18 mouse cellular contexts compared by ENCODE assay signal in the genomic region with DNA sequence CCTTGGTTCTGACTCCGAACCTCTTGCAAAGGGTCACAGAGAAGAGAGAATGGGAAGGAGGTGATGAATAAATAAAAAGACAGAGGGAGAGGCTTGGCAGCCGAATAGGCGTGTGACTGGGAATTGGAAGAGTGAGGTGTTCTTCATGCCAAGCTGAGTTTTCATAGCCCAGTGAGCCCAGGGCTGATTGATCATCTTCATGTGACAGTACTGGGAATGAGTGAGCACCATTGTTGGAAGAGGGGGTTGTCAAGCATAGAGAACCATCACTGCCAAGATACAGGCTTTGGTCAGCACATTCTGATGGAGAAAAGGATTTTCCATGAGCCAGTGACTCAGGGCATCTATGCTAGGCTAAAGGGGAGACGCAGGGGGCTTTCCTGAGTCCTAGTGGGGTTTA.
DNase-seq lines count a peak whose midpoint lies in the region; ATAC-seq and TF ChIP-seq lines count a peak whose summit lies in the region.
"Had no signal": no experiment of that assay in that cellular context is flagged by ENCODE, and none has a peak within 500 bp of the region (broad histone marks: within the 10 kb centered on the region; RNA-seq: fewer than 3 reads in every experiment).

No protein-coding gene starts in this region.

- H3K4me1 ChIP-seq in midbrain, postnatal 0 days (ENCODE audit: insufficient read depth, low read length) = no peaks in the 10 kb centered on the region
- H3K4me1 ChIP-seq in midbrain, embryonic 14.5 days (ENCODE audit: control insufficient read depth, insufficient read depth, low read length) = no peaks in the 10 kb centered on the region
- H3K4me1 ChIP-seq: forebrain, embryonic 15.5 days; limb, embryonic 13.5 days; liver, embryonic 15.5 days; midbrain, embryonic 12.5 days had no signal

- ATAC-seq in midbrain, postnatal 0 days (ENCODE audit: low FRiP score) = no peak
- ATAC-seq in midbrain, embryonic 14.5 days (ENCODE audit: low FRiP score, low TSS enrichment) = no peak
- ATAC-seq: forebrain, embryonic 15.5 days; intestine, postnatal 0 days had no signal

- peak; percentile 66 to 74 for DNase-seq in cerebellum, postnatal 14 days
- no peak for DNase-seq in cerebellum, postnatal 25 days
- peak; percentile 10 for DNase-seq in layer of hippocampus, adult 11-12 months (ENCODE audit: low spot score)
- DNase-seq in layer of hippocampus, adult 9-10 months (ENCODE audit: low spot score) = no peak
- DNase-seq in midbrain, postnatal 0 days (ENCODE audit: low spot score) = peak; percentile 56
- no peak for DNase-seq in midbrain, embryonic 14.5 days
- peak; percentile 36 for DNase-seq in skeletal muscle tissue, adult 2 months (ENCODE audit: low read depth, low spot score)
- DNase-seq: adrenal gland, postnatal 36 days; B cell, adult 2 months; gastrocnemius, postnatal 36 days; right cerebral cortex, postnatal 25 days; thymus, adult 2 months had no signal

- H3K9me3 ChIP-seq in midbrain, postnatal 0 days (ENCODE audit: low read length) = no peaks in the 10 kb centered on the region
- H3K9me3 ChIP-seq in midbrain, embryonic 14.5 days (ENCODE audit: control insufficient read depth, low read length) = no peaks in the 10 kb centered on the region
- H3K9me3 ChIP-seq: forebrain, embryonic 15.5 days; limb, embryonic 13.5 days; liver, embryonic 15.5 days; midbrain, embryonic 12.5 days; neural tube, embryonic 13.5 days had no signal

- H3K4me3 ChIP-seq in midbrain, postnatal 0 days (ENCODE audit: low read depth, low read length) = no peak overlapping the region
- H3K4me3 ChIP-seq in midbrain, embryonic 14.5 days (replicated peaks; ENCODE audit: low read depth, low read length) = no peak overlapping the region
- H3K4me3 ChIP-seq: forebrain, embryonic 15.5 days; limb, embryonic 13.5 days; liver, embryonic 15.5 days; midbrain, embryonic 12.5 days; neural tube, embryonic 13.5 days had no signal

- TF ChIP-seq CTCF in midbrain, postnatal 0 days (IDR thresholded peaks at IDR 0.05) = no peak

- no peak overlapping the region for H3K9ac ChIP-seq in midbrain, postnatal 0 days (replicated peaks; ENCODE audit: low read length, poor library complexity, severe bottlenecking)
- H3K9ac ChIP-seq in midbrain, embryonic 14.5 days (replicated peaks; ENCODE audit: low read length) = no peak overlapping the region
- H3K9ac ChIP-seq: forebrain, embryonic 15.5 days; limb, embryonic 13.5 days; liver, embryonic 15.5 days; midbrain, embryonic 12.5 days; neural tube, embryonic 13.5 days had no signal

- 79% methylated on average over 4 of the region's 4 CpGs for WGBS in midbrain, postnatal 0 days
- WGBS in midbrain, embryonic 14.5 days = 78% methylated on average over 4 of the region's 4 CpGs

- no peak overlapping the region for H3K4me2 ChIP-seq in midbrain, postnatal 0 days (ENCODE audit: low read depth, low read length, poor library complexity, severe bottlenecking)
- H3K4me2 ChIP-seq in midbrain, embryonic 14.5 days (ENCODE audit: low read length) = no peak overlapping the region
- H3K4me2 ChIP-seq: forebrain, embryonic 15.5 days; limb, embryonic 13.5 days; liver, embryonic 15.5 days; midbrain, embryonic 12.5 days; neural tube, embryonic 13.5 days had no signal

- no peak overlapping the region for H3K27ac ChIP-seq in midbrain, postnatal 0 days (ENCODE audit: low read depth, low read length)
- no peak overlapping the region for H3K27ac ChIP-seq in midbrain, embryonic 14.5 days (replicated peaks; ENCODE audit: low read depth, low read length)
- H3K27ac ChIP-seq: forebrain, embryonic 15.5 days; limb, embryonic 13.5 days; liver, embryonic 15.5 days; midbrain, embryonic 12.5 days; neural tube, embryonic 13.5 days had no signal

- no peaks in the 10 kb centered on the region for H3K27me3 ChIP-seq in midbrain, postnatal 0 days (ENCODE audit: insufficient read depth, low read length)
- H3K27me3 ChIP-seq in midbrain, embryonic 14.5 days (ENCODE audit: control insufficient read depth, insufficient read depth, low read length) = no peaks in the 10 kb centered on the region
- H3K27me3 ChIP-seq: forebrain, embryonic 15.5 days; limb, embryonic 13.5 days; liver, embryonic 15.5 days; midbrain, embryonic 12.5 days; neural tube, embryonic 13.5 days had no signal

- no peaks in the 10 kb centered on the region for H3K36me3 ChIP-seq in midbrain, postnatal 0 days (ENCODE audit: insufficient read depth, low read length)
- H3K36me3 ChIP-seq in midbrain, embryonic 14.5 days (ENCODE audit: control insufficient read depth, insufficient read depth, low read length) = no peaks in the 10 kb centered on the region
- H3K36me3 ChIP-seq: forebrain, embryonic 15.5 days; limb, embryonic 13.5 days; liver, embryonic 15.5 days; midbrain, embryonic 12.5 days; neural tube, embryonic 13.5 days had no signal

Comparison
In these comparisons a context has a peak if more than half of its experiments do, and no peak if none do; other contexts are left out.
1. DNase-seq: peak in cerebellum, postnatal 14 days (2 of 2), layer of hippocampus, adult 11-12 months (single experiment), midbrain, postnatal 0 days (single experiment) and skeletal muscle tissue, adult 2 months (single experiment); none in cerebellum, postnatal 25 days (0 of 2), layer of hippocampus, adult 9-10 months (single experiment) and midbrain, embryonic 14.5 days (single experiment).